Mouse (Mus musculus) heart, postnatal 0 days (tissue): ENCODE measurements around the gene Eif2ak1.

Experiments used
- CTCF ChIP-seq: IDR thresholded peaks from 2 replicates; pipeline ENCODE4 v1.5.1; 2016; ENCODE audit warnings: antibody characterized with exemption, control low read depth, low read depth
- EP300 ChIP-seq: IDR thresholded peaks from 2 replicates; pipeline ENCODE4 v1.6.1; 2016; ENCODE audit warnings: antibody characterized with exemption, low read depth

GRCm38 (mm10) chr5:143950016-143950415, 132.4 kb downstream of the Eif2ak1 start:
- TF ChIP-seq CTCF, result no peak
- TF ChIP-seq EP300, result no peak
